Mouse (Mus musculus): ENCODE data around the gene BC052040.

Gene BC052040

GRCm38 (mm10) chr2:115702610-115703009, 121.1 kb downstream of the BC052040 start:
- DNase-seq (ENCODE audit: low spot score): no peak

- no peak for DNase-seq (ENCODE audit: low spot score)
Measured at GRCm38 (mm10) chr2:115717535-115717934, 136.0 kb downstream of the BC052040 start.

- DNase-seq (ENCODE audit: low spot score): no peak
Measured at GRCm38 (mm10) chr2:115717980-115718379, 136.5 kb downstream of the BC052040 start.

- no peak for DNase-seq (ENCODE audit: low spot score)
Measured at GRCm38 (mm10) chr2:115723452-115723851, 141.9 kb downstream of the BC052040 start.

GRCm38 (mm10) chr2:115724216-115724615, 142.7 kb downstream of the BC052040 start:
- no peak for DNase-seq (ENCODE audit: low spot score)

- no peak for DNase-seq (ENCODE audit: low spot score)
Measured at GRCm38 (mm10) chr2:115724726-115725125, 143.2 kb downstream of the BC052040 start.

- DNase-seq (ENCODE audit: low spot score): no peak
Measured at GRCm38 (mm10) chr2:115725503-115725902, 144.0 kb downstream of the BC052040 start.

GRCm38 (mm10) chr2:115725926-115726325, 144.4 kb downstream of the BC052040 start:
- DNase-seq (ENCODE audit: low spot score): no peak

- DNase-seq (ENCODE audit: low spot score): no peak
Measured at GRCm38 (mm10) chr2:115726806-115727205, 145.3 kb downstream of the BC052040 start.

- DNase-seq (ENCODE audit: low spot score): no peak
Measured at GRCm38 (mm10) chr2:115728627-115729026, 147.1 kb downstream of the BC052040 start.

- no peak for DNase-seq (ENCODE audit: low spot score)
Measured at GRCm38 (mm10) chr2:115730502-115730901, 149.0 kb downstream of the BC052040 start.

GRCm38 (mm10) chr2:115731171-115731570, 149.7 kb downstream of the BC052040 start:
- no peak for DNase-seq (ENCODE audit: low spot score)

- DNase-seq (ENCODE audit: low spot score): no peak
Measured at GRCm38 (mm10) chr2:115732572-115732971, 151.1 kb downstream of the BC052040 start.

- DNase-seq (ENCODE audit: low spot score): no peak
Measured at GRCm38 (mm10) chr2:115733017-115733692, 151.6 kb downstream of the BC052040 start.

GRCm38 (mm10) chr2:115734850-115735249, 153.3 kb downstream of the BC052040 start:
- DNase-seq (ENCODE audit: low spot score): no peak

- DNase-seq (ENCODE audit: low spot score): no peak
Measured at GRCm38 (mm10) chr2:115736416-115736815, 154.9 kb downstream of the BC052040 start.

- DNase-seq (ENCODE audit: low spot score): no peak
Measured at GRCm38 (mm10) chr2:115737966-115738365, 156.4 kb downstream of the BC052040 start.

GRCm38 (mm10) chr2:115742061-115742460, 160.5 kb downstream of the BC052040 start:
- DNase-seq (ENCODE audit: low spot score): no peak

GRCm38 (mm10) chr2:115747639-115748038, 166.1 kb downstream of the BC052040 start:
- DNase-seq (ENCODE audit: low spot score): no peak

- no peak for DNase-seq (ENCODE audit: low spot score)
Measured at GRCm38 (mm10) chr2:115751177-115751576, 169.7 kb downstream of the BC052040 start.

- no peak for DNase-seq (ENCODE audit: low spot score)
Measured at GRCm38 (mm10) chr2:115757685-115758084, 176.2 kb downstream of the BC052040 start.

GRCm38 (mm10) chr2:115758542-115758941, 177.0 kb downstream of the BC052040 start:
- no peak for DNase-seq (ENCODE audit: low spot score)

GRCm38 (mm10) chr2:115764595-115765305, 183.2 kb downstream of the BC052040 start:
- DNase-seq (ENCODE audit: low spot score): no peak

All from spleen, adult 12 weeks (tissue).